Comparison of ENCODE assay signal across 19 mouse cellular contexts in the genomic region with DNA sequence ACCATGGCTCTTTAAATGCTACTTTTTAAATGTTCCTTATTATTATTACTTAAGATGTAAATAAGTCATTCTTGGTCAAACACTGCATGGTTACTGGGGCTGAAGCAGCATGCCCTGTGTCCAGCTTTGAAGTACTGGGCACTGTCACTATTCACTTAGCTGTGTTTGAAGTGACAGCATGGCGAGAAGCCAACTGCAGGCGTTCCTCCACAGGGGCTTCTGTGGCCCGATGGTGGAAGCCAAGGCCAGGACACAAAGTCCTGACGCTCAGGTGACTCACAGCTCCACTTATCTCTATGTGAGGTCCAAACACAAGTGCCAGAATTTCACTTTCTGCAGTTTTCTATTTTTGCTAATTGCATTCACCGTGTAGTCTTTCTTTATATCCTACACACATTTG.
DNase-seq lines count a peak whose midpoint lies in the region; ATAC-seq and TF ChIP-seq lines count a peak whose summit lies in the region.
"Had no signal": no experiment of that assay in that cellular context is flagged by ENCODE, and none has a peak within 500 bp of the region (broad histone marks: within the 10 kb centered on the region; RNA-seq: fewer than 3 reads in every experiment).

No protein-coding gene starts in this region.

- 0 out of 2 replicates have a peak, but pooled peaks have one; percentile 70 for ATAC-seq in heart, embryonic 16.5 days (replicated peaks; ENCODE audit: extremely low read depth, insufficient read depth, low FRiP score)
- ATAC-seq: CD4-positive, CD25-positive, alpha-beta regulatory T cell, adult 4 months; forebrain, embryonic 14.5 days had no signal

- peak overlapping the region; percentile 62 for H3K27ac ChIP-seq in heart, embryonic 16.5 days (ENCODE audit: low read length)
- no peak overlapping the region for H3K27ac ChIP-seq in kidney, adult 2 months (ENCODE audit: insufficient read depth, low read depth, low read length)
- H3K27ac ChIP-seq: embryonic facial prominence, embryonic 15.5 days; hindbrain, embryonic 13.5 days; limb, embryonic 10.5 days; liver, embryonic 15.5 days; stomach, embryonic 15.5 days had no signal

- H3K4me3 ChIP-seq in heart, embryonic 16.5 days (ENCODE audit: low read length): no peak overlapping the region
- no peak overlapping the region for H3K4me3 ChIP-seq in kidney, adult 2 months (ENCODE audit: insufficient read depth, low read depth, low read length)
- H3K4me3 ChIP-seq: embryonic facial prominence, embryonic 15.5 days; hindbrain, embryonic 13.5 days; limb, embryonic 10.5 days; liver, embryonic 15.5 days; stomach, embryonic 15.5 days had no signal

- H3K9ac ChIP-seq in heart, embryonic 16.5 days (ENCODE audit: low read length): no peak overlapping the region
- H3K9ac ChIP-seq: embryonic facial prominence, embryonic 15.5 days; hindbrain, embryonic 13.5 days; liver, embryonic 15.5 days; stomach, embryonic 15.5 days had no signal

- TF ChIP-seq CTCF in kidney, adult 2 months (conservative IDR thresholded peaks at IDR 0.05; ENCODE audit: insufficient read depth, insufficient read length, low read depth, low read length): no peak

- DNase-seq in cerebellum, postnatal 10 days: peak; percentile 27 to 52
- DNase-seq in cerebellum, adult 9-10 months: no peak
- peak; percentile 21 to 43 for DNase-seq in adrenal gland, adult 18-20 months (ENCODE audit: low spot score in 2 of 2)
- DNase-seq in adrenal gland, postnatal 25 days: peak; percentile 70
- DNase-seq in right cerebral cortex, adult 2 months (ENCODE audit: low spot score in 2 of 2): no peak
- no peak for DNase-seq in right cerebral cortex, postnatal 10 days (ENCODE audit: low spot score in 2 of 2)
- DNase-seq in kidney, adult 2 months: no peak
- DNase-seq: kidney, adult 11 months; liver; thymus, postnatal 36 days had no signal

- TF ChIP-seq POLR2A in kidney, adult 2 months (IDR thresholded peaks at IDR 0.05; ENCODE audit: low read depth, low read length): no peak

- H3K4me1 ChIP-seq in heart, embryonic 16.5 days (ENCODE audit: control insufficient read depth, insufficient read depth, low read length): peaks cover 7% of the 10 kb centered on the region; the same call in 1 of the 2 replicates
- H3K4me1 ChIP-seq in kidney, adult 2 months (ENCODE audit: control insufficient read depth, insufficient read depth, low read length): no peaks in the 10 kb centered on the region
- H3K4me1 ChIP-seq: embryonic facial prominence, embryonic 15.5 days; hindbrain, embryonic 13.5 days; limb, embryonic 10.5 days; liver, embryonic 15.5 days; stomach, embryonic 15.5 days had no signal

- H3K27me3 ChIP-seq in heart, embryonic 16.5 days (ENCODE audit: control insufficient read depth, insufficient read depth, low read length): no peaks in the 10 kb centered on the region
- no peaks in the 10 kb centered on the region for H3K27me3 ChIP-seq in kidney, adult 2 months (replicated peaks; ENCODE audit: control insufficient read depth, insufficient read depth, low read length)
- H3K27me3 ChIP-seq: embryonic facial prominence, embryonic 15.5 days; hindbrain, embryonic 13.5 days; liver, embryonic 15.5 days; stomach, embryonic 15.5 days had no signal

- no peak overlapping the region for H3K4me2 ChIP-seq in heart, embryonic 16.5 days (ENCODE audit: low read depth, low read length)
- H3K4me2 ChIP-seq: embryonic facial prominence, embryonic 15.5 days; hindbrain, embryonic 13.5 days; liver, embryonic 15.5 days; midbrain, embryonic 11.5 days; stomach, embryonic 15.5 days had no signal

- no peaks in the 10 kb centered on the region for H3K9me3 ChIP-seq in heart, embryonic 16.5 days (replicated peaks; ENCODE audit: control insufficient read depth, low read length)
- H3K9me3 ChIP-seq: embryonic facial prominence, embryonic 15.5 days; hindbrain, embryonic 13.5 days; limb, embryonic 10.5 days; liver, embryonic 15.5 days; stomach, embryonic 15.5 days had no signal

- 37% methylated on average over 5 of the region's 5 CpGs for WGBS in heart, embryonic 16.5 days
- 76% methylated on average over 5 of the region's 5 CpGs for WGBS in kidney, adult 2 months

- H3K36me3 ChIP-seq in heart, embryonic 16.5 days (ENCODE audit: control insufficient read depth, insufficient read depth): no peaks in the 10 kb centered on the region
- no peaks in the 10 kb centered on the region for H3K36me3 ChIP-seq in kidney, adult 2 months (ENCODE audit: control insufficient read depth, insufficient read depth, low read length)
- H3K36me3 ChIP-seq: embryonic facial prominence, embryonic 15.5 days; hindbrain, embryonic 13.5 days; limb, embryonic 10.5 days; liver, embryonic 15.5 days; stomach, embryonic 15.5 days had no signal

Comparison
In these comparisons a context has a peak if more than half of its experiments do, and no peak if none do; other contexts are left out.
1. DNase-seq: peak in cerebellum, postnatal 10 days (2 of 2), adrenal gland, adult 18-20 months (2 of 2) and adrenal gland, postnatal 25 days (single experiment); none in cerebellum, adult 9-10 months (single experiment), right cerebral cortex, adult 2 months (0 of 2), right cerebral cortex, postnatal 10 days (0 of 2) and kidney, adult 2 months (single experiment).